Mouse (Mus musculus) ES-CJ7 (cell line): ENCODE measurements around the gene Fndc10.
"Not testable (repeated sequence)": the region's sequence is repeated elsewhere in the genome, so short reads cannot be mapped to it uniquely, and the experiment has no call there.

Source experiments
- DNase-seq: peaks from one replicate; pipeline ENCODE4 v3.0.0; 2011; ENCODE audit warnings: low read depth, low spot score

Gene Fndc10

DNA sequence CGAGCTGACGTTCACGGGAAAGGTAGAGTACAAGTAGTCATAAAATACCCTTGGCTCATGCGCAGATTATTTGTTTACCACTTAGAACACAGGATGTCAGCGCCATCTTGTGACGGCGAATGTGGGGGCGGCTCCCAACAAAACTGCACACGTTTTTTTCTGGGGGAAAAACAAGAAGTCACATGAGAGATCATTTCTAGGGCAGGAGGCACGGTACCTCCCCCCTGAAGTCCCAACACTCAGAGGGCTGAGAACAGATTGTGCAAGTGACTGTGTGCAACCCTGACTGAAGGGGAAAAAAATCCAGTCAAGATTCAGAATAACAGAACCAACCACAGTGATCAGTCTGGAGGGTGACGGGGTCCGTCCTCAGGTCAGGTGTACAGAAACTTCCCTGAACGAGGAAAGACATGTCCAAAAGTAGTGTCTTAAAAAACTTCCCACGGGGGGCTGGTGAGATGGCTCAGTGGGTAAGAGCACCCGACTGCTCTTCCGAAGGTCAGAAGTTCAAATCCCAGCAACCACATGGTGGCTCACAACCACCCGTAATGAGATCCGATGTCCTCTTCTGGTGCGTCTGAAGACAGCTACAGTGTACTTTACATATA, 10.4 kb upstream of the Fndc10 start:
- not testable (repeated sequence) for DNase-seq

DNA sequence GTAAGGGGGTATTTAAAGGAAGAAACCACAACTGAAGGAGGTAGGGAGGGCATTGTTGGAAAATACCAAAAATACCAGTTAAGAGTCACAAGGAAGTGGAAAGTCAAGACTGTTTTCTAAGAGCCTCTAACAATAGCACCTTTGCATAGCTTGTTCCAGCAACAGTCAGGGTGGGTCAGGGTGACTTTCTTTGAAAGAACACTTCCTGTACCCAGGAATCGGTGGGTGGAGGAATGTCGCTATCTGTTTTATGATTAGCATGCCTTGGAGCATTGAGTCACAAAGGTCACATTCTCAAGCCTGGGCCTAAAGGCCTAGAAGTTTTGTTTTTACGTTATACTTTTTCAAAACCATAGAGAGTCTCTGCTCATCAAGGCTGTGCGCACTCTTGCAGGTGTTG, 6.4 kb upstream of the Fndc10 start:
- not testable (repeated sequence) for DNase-seq

DNA sequence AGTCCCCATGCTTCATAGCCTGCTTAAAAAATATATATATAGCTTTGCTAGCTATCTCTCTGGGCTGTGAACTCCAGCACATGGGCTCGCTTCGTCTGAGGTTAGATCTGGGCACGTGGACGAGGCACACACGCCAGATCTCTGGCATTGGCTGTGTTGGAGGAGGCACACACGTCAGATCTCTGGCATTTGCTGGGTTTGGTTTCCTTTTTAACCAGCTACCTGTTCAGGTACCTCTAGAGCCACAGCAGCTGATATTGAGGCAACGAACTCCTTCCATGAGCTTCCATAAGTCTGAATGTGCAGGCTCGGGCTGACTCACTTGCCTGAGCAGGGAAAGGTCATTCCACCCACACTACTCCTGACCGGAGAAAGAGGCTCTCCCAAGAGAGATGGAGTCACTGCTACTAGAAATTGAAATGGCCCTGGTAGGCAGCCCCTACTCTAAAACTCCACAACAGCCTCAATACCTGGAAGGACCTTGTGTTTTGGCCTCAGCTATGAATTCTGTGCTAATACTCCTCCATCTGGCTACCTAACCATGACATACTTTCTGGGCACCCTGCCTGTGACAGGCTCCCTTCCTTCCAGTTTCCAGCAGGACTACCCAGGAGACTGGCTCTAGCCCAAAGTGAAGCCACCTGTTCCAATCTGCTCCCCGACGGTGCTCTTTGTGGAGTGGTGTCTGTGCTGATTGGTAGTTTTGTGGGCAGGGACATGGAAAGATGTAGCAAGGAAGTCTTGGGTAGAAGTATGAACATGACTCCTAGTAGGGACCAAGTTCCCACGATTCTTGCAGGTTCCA, 3.4 kb upstream of the Fndc10 start:
- no peak for DNase-seq

DNA sequence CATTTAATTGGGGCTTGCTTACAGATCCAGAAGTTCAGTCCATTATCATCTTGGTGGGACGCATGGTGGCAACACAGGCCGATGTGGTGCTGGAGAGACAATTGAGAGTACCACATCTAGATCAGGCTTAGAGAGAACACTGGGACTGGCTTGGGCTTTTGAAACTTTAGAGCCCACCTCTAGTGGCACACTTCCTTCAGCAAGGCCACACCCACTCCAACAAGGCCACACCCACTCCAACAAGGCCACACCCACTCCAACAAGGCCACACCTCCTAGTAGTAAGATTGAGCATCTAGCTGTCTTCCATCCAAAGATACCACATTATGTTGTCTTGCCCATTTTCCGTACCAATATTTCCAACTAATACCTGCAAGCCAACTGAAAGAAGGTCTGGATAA, 1.7 kb upstream of the Fndc10 start:
- peak; percentile 50 for DNase-seq

DNA sequence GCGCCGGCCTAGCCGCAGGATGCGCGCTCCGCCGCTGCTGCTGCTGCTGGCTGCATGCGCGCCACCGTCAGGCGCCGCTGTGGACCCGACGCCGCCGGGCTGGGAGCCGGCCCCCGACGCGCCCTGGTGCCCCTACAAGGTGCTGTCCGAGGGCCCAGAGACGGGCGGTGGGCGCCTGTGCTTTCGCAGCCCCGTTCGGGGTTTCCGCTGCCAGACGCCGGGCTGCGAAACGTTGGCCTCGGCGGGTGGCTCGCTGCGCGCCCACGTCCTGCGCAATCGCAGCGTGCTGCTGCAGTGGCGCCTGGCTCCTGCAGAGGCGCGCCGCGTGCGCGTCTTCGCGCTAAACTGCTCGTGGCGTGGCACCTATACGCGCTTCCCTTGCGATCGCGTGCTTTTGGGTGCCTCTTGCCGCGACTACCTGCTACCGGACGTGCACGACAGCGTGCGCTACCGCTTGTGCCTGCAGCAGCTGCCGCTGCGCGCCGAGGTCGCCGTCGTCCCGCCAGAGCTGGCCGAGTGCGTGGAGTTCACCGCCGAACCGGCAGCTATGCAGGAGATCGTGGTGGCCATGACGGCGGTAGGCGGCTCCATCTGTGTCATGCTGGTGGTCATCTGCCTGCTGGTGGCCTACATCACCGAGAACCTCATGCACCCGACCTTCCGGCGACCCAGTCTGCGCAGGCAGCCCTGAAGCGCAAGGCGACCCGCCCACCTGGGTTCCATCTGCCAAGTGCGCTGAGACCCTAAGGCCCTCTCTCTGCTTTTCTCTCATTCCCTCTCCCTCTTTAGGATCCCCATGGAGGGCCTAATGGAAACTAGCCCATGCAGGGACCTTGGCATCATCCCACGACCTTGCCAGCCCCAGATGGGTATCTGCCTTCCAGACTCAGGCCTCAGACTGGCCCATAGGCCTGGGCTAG, 600 bp downstream of the Fndc10 start:
- DNase-seq = peak; percentile 74

DNA sequence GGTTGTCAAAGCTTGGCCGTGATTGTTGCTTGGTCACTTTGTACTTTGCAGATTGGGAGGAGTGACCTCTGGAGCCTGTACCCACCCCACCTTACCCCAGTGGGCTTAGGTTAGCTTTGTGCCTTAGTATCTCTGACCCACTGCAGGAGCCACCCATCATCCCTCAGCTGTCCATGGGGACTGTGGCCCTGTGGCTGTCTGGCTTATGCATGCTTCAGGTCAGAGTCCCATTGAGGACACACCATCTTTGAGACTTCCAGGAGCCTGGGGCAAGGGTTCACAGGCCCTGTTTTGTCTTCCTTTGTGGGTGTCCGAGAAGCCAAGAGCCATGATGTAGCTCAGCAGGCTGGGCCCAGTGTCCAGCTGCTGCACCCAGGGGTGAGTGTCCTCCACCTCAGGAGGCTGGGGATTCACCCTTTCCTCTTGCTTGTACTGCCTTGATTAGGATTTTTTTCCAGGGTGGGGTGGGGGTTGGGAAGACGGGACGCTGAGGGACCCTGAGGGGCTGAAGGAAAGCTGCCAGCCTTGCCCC, 1.5 kb downstream of the Fndc10 start:
- no peak for DNase-seq

DNA sequence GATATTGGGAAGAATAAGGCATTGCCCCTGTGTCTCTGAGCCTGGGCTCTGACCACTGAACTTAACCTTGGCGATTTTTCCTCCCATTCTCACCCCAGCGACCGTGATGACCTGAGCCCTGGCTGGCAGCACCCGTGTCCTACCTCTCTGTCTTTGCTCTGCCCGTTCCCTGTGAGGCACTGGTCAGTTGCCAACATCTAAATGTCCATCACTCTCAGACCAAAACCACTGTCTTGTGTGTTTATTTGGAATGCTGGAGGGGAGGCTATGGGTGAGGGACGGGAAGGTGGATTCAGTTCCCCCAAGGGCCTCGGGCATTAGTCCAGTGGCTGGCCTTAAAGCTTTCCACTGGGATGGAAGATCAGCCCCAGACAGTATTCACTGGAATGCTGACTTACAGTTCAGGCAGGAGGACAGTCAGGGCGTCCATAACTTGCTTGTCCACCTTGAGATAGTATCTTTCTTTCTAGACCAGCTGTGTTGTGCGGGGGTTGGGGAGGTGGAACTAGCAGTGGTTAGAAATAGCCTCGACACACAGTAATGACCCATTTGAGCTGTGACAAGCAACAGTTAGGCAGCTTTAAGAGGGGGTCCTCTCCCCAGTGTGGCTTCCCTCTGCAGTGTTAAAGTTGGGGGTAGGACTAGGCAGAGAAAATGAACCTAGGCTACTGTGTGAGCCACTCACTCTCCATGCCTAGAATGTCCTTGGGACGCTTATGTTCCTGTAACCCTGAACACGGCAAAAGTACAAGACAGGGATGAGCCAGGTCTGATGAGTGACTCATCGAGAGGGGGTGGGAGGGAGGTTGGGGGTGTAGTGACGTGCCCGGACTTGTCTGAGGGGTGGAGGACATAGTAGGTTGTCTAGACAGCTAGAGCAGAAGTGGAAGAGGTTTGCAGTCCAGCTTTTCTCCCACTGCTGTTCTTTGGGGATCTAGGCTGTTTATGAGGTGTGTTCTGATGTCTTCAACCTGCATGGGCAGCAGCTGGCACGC, 2.4 kb downstream of the Fndc10 start:
- peak; percentile 82 for DNase-seq

DNA sequence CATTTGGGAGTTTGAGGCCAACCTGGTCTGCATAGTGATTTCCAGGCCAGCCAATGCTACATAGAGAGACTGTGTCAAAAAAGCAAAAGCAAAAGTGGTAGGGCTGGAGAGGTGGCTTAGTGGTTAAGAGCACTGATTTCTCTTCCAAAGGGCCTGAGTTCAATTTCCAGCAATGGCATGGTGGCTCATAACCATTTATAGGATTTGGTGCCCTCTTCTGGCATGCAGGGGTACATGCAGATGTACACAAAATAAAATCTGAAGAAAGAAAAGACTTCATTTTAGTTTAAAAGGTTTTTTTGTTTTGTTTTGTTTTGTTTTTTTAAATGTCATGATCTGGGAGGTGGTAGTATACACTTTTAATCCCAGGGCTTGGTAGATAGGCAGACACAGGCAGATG, 6.3 kb downstream of the Fndc10 start:
- peak; percentile 48 for DNase-seq

DNA sequence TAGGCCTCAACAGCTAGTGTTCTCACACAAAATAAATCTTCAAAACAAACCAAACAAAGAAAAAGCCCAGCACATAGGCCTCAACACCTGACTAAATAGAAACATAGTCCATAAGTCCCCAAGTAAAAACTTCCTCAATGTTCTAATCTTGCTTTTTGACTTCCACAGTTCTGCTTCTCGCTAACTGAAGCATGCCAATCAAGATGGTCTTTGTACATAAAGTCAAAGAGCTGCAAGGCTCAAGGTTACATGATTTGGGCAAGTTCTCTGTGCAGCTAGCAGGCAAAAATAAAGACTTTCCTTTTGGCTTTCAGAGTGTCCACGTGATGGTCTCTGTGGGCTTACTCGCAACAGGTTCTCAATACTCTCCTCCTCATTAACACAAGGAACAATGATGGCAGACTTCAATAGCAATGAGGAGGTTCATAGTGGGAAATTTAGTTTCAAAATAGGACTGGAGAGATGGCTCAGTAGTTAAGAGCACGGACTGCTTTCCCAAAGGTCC, 9.3 kb downstream of the Fndc10 start:
- DNase-seq = no peak

DNA sequence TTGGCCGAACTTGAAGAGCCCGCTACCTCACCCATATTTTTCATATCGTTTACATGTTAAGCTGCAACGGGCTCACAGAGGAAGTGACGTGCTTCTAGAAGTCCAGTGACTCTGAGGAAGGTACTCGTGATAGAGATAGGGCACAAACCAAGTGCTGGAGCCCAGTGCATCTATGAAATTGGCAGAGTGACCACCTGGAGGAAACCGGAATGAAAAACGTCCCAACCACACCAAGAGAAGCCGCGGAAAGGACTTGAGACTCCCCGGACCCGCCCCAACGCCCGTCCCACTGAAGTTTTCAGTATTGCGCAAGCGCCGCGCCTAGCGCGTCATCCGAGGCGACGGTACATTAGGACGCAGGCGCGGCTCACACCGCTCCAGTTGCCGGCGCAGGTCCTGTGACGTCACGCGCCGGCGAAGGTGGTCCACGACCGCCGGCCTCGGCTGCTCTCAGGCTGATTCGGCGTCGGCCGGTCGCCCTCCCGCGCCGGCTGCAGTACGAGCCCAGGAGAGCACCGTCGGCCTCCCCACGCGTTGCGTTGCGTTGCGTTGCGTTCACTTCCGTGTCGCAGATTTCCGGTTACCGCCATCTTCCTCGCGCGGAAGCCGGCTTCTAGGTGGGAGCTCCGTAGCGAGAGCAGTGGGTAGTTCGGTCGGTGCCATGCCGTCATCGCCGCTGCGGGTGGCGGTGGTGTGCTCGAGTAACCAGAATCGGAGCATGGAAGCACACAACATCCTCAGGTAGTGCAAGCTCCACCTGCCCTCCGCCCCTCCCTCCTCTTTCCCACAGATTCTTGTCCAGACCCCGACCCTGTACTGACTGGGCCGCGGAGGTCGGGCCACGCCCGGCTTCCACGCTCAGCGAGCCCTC, 10.8 kb downstream of the Fndc10 start, which contains the start of gene Ssu72:
Ssu72 (plus strand) TSS at position 80 of the 871 bp plus-strand sequence.
- DNase-seq = peak; percentile 96

DNA sequence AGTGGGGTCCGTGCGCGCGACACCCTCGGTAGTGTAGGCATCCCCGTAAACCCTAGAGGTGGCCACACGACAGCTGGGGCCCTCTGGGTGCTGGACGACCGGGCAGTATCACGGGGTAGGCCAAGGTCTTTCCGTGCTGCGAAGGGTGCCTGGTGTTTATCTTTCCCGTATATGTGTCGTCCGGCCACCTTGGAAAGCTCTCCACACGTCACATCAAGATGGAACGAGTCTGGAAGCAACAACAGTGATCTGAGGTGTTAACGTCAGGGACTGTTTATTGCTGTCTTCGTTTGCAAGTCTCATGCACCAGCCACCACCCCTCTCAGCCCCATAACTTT, 11.4 kb downstream of the Fndc10 start:
- peak; percentile 47 for DNase-seq

DNA sequence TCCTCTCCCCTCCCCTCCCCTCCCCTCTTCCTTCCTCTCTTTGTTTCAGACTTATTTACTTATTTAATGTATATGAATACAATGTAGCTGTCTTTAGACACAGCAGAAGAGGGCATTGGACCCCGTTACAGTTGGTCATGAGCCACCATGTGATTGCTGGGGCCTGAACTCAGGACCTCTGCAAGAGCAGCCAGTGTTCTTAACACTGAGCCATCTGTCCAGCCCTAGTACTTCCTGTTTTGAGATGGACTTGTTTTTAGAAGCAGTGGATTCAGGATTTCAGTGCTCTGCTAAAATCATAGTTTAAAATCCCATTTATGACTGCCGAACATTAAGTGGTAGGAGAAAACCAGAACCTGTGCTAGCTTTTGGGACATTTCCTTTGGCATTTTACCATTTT, 14.4 kb downstream of the Fndc10 start:
- no peak for DNase-seq

DNA sequence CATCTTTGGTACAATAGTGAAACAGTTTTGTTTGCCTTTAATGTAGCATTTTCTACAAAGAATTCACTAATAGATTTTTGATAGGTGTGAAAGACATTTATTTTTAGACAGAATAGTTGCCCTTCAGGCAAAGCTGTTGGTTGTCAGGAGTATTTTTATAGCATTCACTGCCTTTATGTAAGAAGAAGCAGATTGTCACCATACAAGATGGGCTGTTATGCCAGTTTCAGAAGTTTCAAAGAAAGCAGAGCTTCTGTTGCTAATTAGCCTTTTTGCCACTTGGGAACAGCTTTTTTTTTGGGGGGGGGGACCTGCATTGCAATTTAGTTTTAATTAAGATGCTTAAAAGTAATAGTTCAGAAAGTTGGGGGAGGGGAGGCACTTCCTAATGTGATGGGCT, 14.8 kb downstream of the Fndc10 start:
- DNase-seq = no peak

DNA sequence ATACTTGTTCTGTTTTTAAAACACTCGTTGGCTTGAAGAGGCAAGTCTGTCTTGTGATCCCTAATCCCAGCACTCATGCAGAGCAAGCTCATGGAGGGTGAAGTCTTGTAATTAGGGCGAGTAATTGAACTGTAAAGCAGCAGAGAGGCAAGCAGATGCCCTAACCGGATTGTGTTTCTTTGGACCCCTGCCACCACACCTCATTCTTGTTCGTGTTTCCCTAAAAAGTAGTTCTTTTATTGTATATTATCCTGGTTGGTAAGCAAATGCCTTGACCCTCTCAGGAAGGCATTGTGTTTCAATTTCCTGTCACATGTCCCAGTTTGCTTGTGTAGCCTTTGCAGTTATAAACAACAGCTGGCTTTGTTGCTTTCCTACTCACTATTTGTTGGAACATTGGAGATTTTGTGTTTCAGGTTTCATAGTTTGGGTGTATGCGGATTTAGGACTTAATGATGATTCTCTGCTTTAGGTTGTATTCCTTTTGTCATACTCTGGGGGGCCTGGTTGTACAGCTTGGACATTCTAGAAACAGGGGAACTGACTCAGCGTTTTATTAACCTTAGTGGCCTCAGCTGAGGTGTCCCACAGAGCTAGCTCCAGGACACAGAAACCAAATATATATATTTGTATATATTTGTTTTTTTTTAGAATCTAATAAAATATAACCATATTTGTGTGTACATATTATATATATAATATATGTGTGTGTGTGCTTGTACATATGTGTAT, 16.5 kb downstream of the Fndc10 start:
- DNase-seq = no peak

DNA sequence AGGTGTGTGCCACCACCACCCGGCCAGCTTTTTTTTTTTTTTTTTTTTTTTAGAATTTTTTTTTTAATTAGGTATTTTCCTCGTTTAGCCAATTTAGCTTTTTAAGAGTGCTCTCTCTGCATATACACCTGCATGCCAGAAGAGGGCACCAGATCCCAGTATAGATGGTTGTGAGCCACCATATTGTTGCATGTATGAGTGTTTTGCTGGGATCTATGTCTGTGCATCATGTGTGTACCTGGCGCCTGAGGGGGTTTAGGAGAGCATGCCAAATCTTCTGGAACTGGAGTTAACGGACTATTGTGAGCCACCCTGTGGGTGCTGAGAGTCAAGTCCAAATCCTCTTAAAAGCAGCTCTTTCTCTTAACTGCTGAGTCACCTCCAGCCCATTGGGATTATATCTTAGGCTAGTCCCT, 27.5 kb downstream of the Fndc10 start:
- DNase-seq = peak; percentile 57

DNA sequence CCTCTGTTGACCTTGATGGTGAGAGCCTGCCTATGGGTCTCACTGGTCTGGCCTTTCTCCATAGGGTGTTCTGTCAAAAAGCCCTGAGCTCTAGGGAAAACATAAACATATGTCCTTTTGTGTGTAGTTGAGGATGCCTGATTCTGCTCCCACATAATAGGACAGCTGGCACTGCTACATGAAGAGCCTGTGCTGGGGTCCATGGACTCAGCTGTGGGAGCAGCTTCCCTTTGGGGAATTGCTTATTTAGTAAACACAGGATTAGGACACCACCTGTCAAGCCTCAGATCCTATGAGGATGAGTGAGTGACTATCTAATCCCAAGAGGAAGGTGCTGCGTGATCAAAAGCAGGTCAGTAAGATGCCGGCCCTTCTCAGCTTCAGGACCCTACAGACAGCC, 33.9 kb downstream of the Fndc10 start:
- no peak for DNase-seq

DNA sequence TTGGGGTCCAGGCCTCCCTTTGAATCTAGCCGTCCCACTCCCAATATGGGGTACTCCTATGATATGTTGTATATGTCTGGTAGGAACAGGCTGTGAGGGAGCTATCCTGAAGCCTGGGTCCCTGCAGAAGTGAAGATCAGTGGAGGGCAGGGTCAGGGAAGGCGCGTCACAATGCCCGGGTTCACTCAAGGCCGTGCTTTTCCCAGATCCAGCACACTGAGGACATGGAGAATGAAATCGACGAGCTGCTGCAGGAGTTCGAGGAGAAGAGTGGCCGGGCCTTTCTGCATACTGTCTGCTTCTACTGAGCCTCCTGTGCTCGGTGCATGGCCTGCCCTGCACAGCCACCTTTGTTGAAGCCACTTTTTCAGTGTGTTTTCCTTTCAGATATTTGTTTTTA, 39.1 kb downstream of the Fndc10 start:
- no peak for DNase-seq

DNA sequence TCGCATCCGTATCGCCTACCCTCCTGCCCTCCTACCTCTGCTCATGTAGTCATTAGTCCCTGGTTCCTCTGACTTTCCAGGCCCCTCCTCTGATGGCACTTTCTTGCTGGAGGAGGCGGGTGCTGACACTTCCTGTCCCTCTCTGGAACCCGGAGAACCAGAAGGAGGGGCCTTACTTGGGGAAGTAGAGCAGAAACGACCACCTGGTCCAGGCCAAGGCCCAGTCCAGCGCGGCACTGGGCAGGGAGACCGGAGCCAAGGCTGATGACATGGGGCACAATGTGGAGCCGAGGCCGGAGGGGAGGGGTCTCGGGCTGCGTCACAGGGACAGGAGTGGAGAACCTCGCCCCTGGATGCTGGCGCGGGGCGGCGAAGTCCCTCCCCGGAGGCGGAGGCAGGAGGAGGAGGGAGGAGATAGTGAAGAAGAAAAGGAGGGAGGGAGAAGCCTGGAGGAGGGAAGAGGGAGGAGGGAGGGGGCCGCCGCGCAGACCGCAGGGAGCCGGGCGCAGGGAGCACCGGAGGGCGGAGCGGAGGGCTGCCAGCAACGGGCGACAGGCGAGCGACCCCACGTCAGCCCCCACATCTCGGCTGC, 40.3 kb downstream of the Fndc10 start, which contains the start of gene Tmem240:
Tmem240 (plus strand) TSS at position 451 of the 592 bp plus-strand sequence.
- DNase-seq = peak; percentile 87
